Mouse (Mus musculus): ENCODE data around the gene Rfc4. TPM values are rescaled to one million over a fixed set of nuclear protein-coding genes. Genes with fewer than 3 reads are reported as not detected.

The Rfc4 gene
- total RNA-seq, 1 experiment: 71.7 TPM

DNA sequence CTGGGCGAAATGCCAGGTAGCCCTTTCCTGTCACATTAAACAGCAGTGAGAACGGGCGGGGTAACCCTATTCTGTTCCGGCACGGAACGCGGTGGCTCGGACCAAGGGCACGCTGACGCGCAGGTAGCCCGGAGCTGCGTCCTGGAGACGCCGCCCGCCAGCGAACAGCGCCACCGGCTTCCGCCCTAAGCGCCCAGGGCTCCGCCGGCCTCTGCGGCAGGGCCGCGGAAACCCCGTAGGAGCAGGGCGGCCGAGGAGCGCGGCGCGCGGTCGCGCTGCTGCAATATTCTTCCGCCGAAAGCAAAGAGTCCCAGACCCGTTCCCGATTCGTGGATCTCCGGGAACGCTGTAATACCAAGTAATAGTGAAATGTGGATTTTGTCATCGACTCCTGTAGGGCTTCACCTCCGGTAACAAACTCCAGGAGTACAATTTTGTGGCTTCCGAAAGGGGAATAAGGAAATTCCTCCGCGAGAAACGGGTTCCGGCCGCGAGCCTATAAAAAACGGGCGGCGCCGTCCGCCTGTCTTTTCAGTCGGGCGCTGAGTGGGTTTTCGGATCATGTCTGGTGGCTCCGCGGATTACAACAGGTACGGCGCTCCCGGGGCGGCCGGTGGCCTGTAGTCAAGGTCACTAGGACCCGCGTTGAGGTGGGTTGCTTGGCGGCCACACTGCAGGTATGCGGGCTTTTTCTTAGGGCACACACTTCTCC, 20.1 kb downstream of the Rfc4 start, which contains the start of gene Eif4a2:
Gene Eif4a2, plus strand, starts transcription at position 214 of the 712 bp plus-strand sequence.
- in situ Hi-C loops (cut with MboI; ENCODE audit: low sequenced_read_pairs in 2 of 2, unreplicated experiment in 2 of 2): loop anchor here in 1 of 2 experiments (25.0 kb wide), 1 partner anchor 695 kb away; no protein-coding TSS in a partner anchor
- H3K9me3 ChIP-seq (ENCODE audit: control insufficient read depth, insufficient read depth, low read depth, low read length): no peaks in the 10 kb centered on the region
- peaks cover 0 to 4% of the 10 kb centered on the region in 2 experiments; a peak in 2 of 4 replicates for H3K4me1 ChIP-seq (ENCODE audit: control insufficient read depth in 2 of 2, insufficient read depth in 2 of 2, low read length in 2 of 2, poor library complexity in 1 of 2)
- peaks cover 45% of the 10 kb centered on the region for H3K36me3 ChIP-seq (ENCODE audit: control insufficient read depth, insufficient read depth, low read length, poor library complexity, severe bottlenecking)
- no peak for DNase-seq (ENCODE audit: low read depth, low spot score)
- TF ChIP-seq CHD2 (IDR thresholded peaks at IDR 0.05; ENCODE audit: low read depth, low read length): no peak
- no peak for TF ChIP-seq ZNF384 (IDR thresholded peaks at IDR 0.05; ENCODE audit: low read depth, low read length)
- TF ChIP-seq MAFK (IDR thresholded peaks at IDR 0.05; ENCODE audit: insufficient read depth, low read depth, low read length): no peak
- no peak for TF ChIP-seq HCFC1 (IDR thresholded peaks at IDR 0.05; ENCODE audit: borderline replicate concordance, insufficient read depth, low read length)
- TF ChIP-seq ZC3H11A (IDR thresholded peaks at IDR 0.05; ENCODE audit: borderline replicate concordance, low read depth, low read length): no peak
- peak within 1 kb of the TSS; percentile 98 for H3K9ac ChIP-seq (ENCODE audit: insufficient read depth, low read depth, low read length, poor library complexity, severe bottlenecking)
- H3K4me3 ChIP-seq (ENCODE audit: insufficient read depth in 1 of 2, low read depth in 1 of 2, low read length in 2 of 2, poor library complexity in 1 of 2, severe bottlenecking in 1 of 2): peak within 1 kb of the TSS; percentile 80 to 97
- peak within 1 kb of the TSS; percentile 97 for H3K27ac ChIP-seq (ENCODE audit: insufficient read depth, low read depth, low read length, poor library complexity, severe bottlenecking)

GRCm38 (mm10) chr16:23106121-23106520, 21.4 kb downstream of the Rfc4 start:
- Histone ChIP-seq H3K4me1 (ENCODE audit: control insufficient read depth in 2 of 2, insufficient read depth in 2 of 2, low read length in 2 of 2, poor library complexity in 1 of 2) (peaks cover 2 to 4% of the 10 kb centered on the region in 2 experiments; a peak in 3 of 4 replicates), H3K4me3 (ENCODE audit: insufficient read depth in 1 of 2, low read depth in 1 of 2, low read length in 2 of 2, poor library complexity in 1 of 2, severe bottlenecking in 1 of 2) (no peak overlapping the region), H3K9ac (ENCODE audit: insufficient read depth, low read depth, low read length, poor library complexity, severe bottlenecking) (peak overlapping the region; percentile 49; the same call in 1 of the 2 replicates), H3K36me3 (ENCODE audit: control insufficient read depth, insufficient read depth, low read length, poor library complexity, severe bottlenecking) (peaks cover 33% of the 10 kb centered on the region), H3K9me3 (ENCODE audit: control insufficient read depth, insufficient read depth, low read depth, low read length) (no peaks in the 10 kb centered on the region), H3K27ac (ENCODE audit: insufficient read depth, low read depth, low read length, poor library complexity, severe bottlenecking) (peak overlapping the region; percentile 29; the same call in 1 of the 2 replicates)
- in situ Hi-C loops (cut with MboI; ENCODE audit: low sequenced_read_pairs in 2 of 2, unreplicated experiment in 2 of 2): loop anchor here in 1 of 2 experiments (25.0 kb wide), 1 partner anchor 694 kb away; no protein-coding TSS in a partner anchor
- DNase-seq (ENCODE audit: low read depth, low spot score): no peak
- TF ChIP-seq MAFK (IDR thresholded peaks at IDR 0.05; ENCODE audit: insufficient read depth, low read depth, low read length) (no peak), ZNF384 (IDR thresholded peaks at IDR 0.05; ENCODE audit: low read depth, low read length) (no peak), HCFC1 (IDR thresholded peaks at IDR 0.05; ENCODE audit: borderline replicate concordance, insufficient read depth, low read length) (no peak), CHD2 (IDR thresholded peaks at IDR 0.05; ENCODE audit: low read depth, low read length) (no peak), ZC3H11A (IDR thresholded peaks at IDR 0.05; ENCODE audit: borderline replicate concordance, low read depth, low read length) (no peak)

GRCm38 (mm10) chr16:23103841-23104240, 23.7 kb downstream of the Rfc4 start:
- Histone ChIP-seq H3K9ac (ENCODE audit: insufficient read depth, low read depth, low read length, poor library complexity, severe bottlenecking) (peak overlapping the region; percentile 60; the same call in 1 of the 2 replicates), H3K36me3 (ENCODE audit: control insufficient read depth, insufficient read depth, low read length, poor library complexity, severe bottlenecking) (peaks cover 12% of the 10 kb centered on the region), H3K9me3 (ENCODE audit: control insufficient read depth, insufficient read depth, low read depth, low read length) (no peaks in the 10 kb centered on the region), H3K27ac (ENCODE audit: insufficient read depth, low read depth, low read length, poor library complexity, severe bottlenecking) (peak overlapping the region; percentile 70; the same call in 1 of the 2 replicates), H3K4me1 (ENCODE audit: control insufficient read depth in 2 of 2, insufficient read depth in 2 of 2, low read length in 2 of 2, poor library complexity in 1 of 2) (peaks cover 2 to 4% of the 10 kb centered on the region in 2 experiments; a peak in 3 of 4 replicates), H3K4me3 (ENCODE audit: insufficient read depth in 1 of 2, low read depth in 1 of 2, low read length in 2 of 2, poor library complexity in 1 of 2, severe bottlenecking in 1 of 2) (no peak overlapping the region)
- in situ Hi-C loops (cut with MboI; ENCODE audit: low sequenced_read_pairs in 2 of 2, unreplicated experiment in 2 of 2): loop anchor here in 1 of 2 experiments (25.0 kb wide), 1 partner anchor 692 kb away; no protein-coding TSS in a partner anchor
- TF ChIP-seq ZNF384 (IDR thresholded peaks at IDR 0.05; ENCODE audit: low read depth, low read length) (no peak), MAFK (IDR thresholded peaks at IDR 0.05; ENCODE audit: insufficient read depth, low read depth, low read length) (no peak), HCFC1 (IDR thresholded peaks at IDR 0.05; ENCODE audit: borderline replicate concordance, insufficient read depth, low read length) (no peak), ZC3H11A (IDR thresholded peaks at IDR 0.05; ENCODE audit: borderline replicate concordance, low read depth, low read length) (no peak), CHD2 (IDR thresholded peaks at IDR 0.05; ENCODE audit: low read depth, low read length) (no peak)
- no peak for DNase-seq (ENCODE audit: low read depth, low spot score)

DNA sequence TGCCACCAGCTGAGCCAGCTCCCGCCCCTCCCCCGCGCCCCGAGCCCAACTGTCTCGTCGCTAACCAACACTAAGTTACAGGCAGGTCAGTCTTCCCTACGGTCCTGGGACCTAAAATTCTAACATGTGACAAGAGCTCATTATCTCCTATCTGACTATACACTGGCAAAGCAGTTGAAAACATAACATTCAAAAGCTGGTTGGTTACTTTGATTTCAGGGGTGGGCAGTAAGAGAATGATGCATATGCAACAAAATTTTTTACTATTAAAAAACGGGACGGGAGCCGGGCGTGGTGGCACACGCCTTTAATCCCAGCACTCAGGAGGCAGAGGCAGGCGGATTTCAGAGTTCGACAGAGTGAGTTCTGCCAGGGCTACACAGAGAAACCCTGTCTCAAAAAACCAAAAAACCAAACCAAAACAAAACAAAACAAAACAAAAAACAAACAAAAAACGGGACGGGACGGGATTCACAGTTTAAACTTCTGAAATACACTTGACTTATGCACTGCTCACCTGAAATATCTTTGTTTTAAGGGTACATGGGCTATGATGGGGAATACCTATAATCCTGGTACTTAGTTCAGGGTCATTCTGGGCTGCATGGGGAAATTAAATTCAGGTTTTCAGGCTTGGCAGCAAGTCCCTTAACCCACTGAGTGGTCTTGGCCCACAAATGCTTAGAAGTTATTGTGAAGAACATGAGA, 24.3 kb downstream of the Rfc4 start:
- H3K27ac ChIP-seq (ENCODE audit: insufficient read depth, low read depth, low read length, poor library complexity, severe bottlenecking): peak overlapping the region; percentile 70

More for the DNA sequence above, 24.3 kb downstream of the Rfc4 start:
- Histone ChIP-seq H3K36me3 (ENCODE audit: control insufficient read depth, insufficient read depth, low read length, poor library complexity, severe bottlenecking) (peaks cover 6% of the 10 kb centered on the region), H3K4me1 (ENCODE audit: control insufficient read depth in 2 of 2, insufficient read depth in 2 of 2, low read length in 2 of 2, poor library complexity in 1 of 2) (peaks cover 2 to 4% of the 10 kb centered on the region in 2 experiments; a peak in 3 of 4 replicates), H3K9ac (ENCODE audit: insufficient read depth, low read depth, low read length, poor library complexity, severe bottlenecking) (peak overlapping the region; percentile 60; the same call in 1 of the 2 replicates), H3K9me3 (ENCODE audit: control insufficient read depth, insufficient read depth, low read depth, low read length) (no peaks in the 10 kb centered on the region), H3K4me3 (ENCODE audit: insufficient read depth in 1 of 2, low read depth in 1 of 2, low read length in 2 of 2, poor library complexity in 1 of 2, severe bottlenecking in 1 of 2) (peak overlapping the region; percentile 62 to 66)
- in situ Hi-C loops (cut with MboI; ENCODE audit: low sequenced_read_pairs in 2 of 2, unreplicated experiment in 2 of 2): loop anchor here in 1 of 2 experiments (25.0 kb wide), 1 partner anchor 691 kb away; no protein-coding TSS in a partner anchor
- TF ChIP-seq ZC3H11A (IDR thresholded peaks at IDR 0.05; ENCODE audit: borderline replicate concordance, low read depth, low read length) (no peak), MAFK (IDR thresholded peaks at IDR 0.05; ENCODE audit: insufficient read depth, low read depth, low read length) (no peak), ZNF384 (IDR thresholded peaks at IDR 0.05; ENCODE audit: low read depth, low read length) (no peak), HCFC1 (IDR thresholded peaks at IDR 0.05; ENCODE audit: borderline replicate concordance, insufficient read depth, low read length) (no peak), CHD2 (IDR thresholded peaks at IDR 0.05; ENCODE audit: low read depth, low read length) (no peak)
- DNase-seq (ENCODE audit: low read depth, low spot score): no peak
